Mouse (Mus musculus): ENCODE results near the gene Wnk2.

DNA sequence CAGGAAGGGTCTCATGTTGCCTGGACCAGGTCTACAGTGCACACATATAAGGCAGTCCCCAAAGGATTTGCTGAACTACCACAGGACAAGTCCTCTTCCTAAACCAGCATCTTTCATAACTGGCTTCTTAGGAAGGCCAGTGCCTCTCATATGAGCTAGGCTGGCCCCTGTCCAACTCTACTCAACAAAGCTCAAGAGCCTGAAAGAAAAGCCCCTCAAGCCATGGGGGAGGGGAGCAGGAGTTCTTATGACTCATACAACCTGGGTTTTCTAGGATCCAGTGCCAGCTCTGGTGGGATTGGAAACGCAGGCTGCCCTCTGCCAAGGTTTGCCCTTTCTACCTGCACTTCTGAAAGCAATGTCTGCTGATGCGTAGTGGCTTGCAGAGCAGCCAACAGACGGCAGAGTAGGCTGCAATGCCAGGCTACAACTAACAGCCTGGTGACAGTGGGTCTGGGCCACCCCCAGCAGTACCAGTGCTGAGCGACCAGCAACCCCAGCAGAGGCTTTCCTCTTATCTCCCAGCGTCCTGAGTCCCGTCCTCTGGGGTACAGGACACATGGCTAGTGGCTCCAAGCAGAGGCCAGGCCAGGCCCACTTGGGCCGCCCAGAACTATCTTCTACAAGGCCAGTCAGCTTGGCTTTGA lies 110.8 kb downstream of the Wnk2 start:
- TF ChIP-seq CTCF (conservative IDR thresholded peaks at IDR 0.05; ENCODE audit: low read length) (no peak), POU5F1 (IDR thresholded peaks at IDR 0.05; ENCODE audit: borderline replicate concordance, low read length) (no peak)
